Mouse (Mus musculus) spleen, postnatal 36 days (tissue): ENCODE measurements around the gene Lancl3.

Experiments used
- DNase-seq, 2 experiments: peaks; one replicate each; pipeline ENCODE4 v3.0.0; 2022; ENCODE audit warnings: low spot score in 2 of 2, mixed read lengths in 1 of 2

Gene Lancl3

DNA sequence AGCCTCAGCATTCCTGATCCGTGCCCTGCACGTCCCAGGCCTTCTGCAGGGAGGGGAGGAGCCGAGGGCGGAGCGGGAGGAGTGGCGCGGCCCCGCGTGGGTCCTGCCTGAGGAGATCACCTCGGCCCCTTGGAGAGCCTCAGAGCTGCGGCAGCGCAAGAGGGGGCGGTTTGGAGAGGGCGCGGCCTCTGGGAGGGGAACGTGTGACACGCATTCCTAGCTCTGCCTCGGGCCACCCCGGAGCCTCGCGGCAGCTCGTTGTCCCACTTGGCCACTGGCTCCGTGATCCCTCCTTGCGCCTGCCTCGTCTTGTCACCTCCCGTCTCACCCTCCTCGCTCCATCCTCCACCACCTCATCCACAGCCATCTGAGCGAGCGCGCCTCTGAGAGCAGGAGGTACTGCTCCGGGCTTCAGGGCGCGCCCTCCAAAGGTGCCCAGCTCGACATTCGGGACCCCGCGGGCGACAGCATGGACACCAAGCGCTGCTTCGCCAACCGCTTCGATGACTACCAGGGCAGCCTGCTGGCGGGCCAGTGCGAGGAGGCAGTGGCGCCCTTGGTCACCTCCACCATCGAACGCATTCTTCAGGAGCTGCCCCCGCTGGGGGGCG, at the start of gene Lancl3:
Lancl3 (plus strand) TSS at position 142 of the 611 bp plus-strand sequence.
- DNase-seq, result no peak

- DNase-seq, result no peak
Observed at GRCm38 (mm10) chrX:9179011-9179410, 20.7 kb upstream of the Lancl3 start.

DNA sequence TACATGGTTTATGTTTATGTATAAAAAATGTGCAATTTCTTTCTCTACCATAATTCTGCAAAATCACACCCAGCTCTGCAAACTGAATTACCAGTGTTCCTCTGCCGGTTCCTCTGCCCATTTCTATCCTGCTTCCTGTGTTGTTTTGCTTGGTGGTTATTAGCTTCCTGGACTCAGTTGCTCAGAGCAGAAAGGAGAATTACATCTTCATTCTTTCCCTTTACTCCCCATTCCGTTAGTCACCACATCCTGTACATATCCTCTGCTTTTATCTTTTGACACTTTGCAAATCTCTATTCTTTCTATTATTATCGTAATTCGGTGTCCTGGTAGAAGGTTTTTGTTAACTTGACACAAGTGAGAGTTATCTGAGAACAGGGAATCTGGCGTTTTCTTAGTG, 18.1 kb upstream of the Lancl3 start:
- no peak for DNase-seq

DNA sequence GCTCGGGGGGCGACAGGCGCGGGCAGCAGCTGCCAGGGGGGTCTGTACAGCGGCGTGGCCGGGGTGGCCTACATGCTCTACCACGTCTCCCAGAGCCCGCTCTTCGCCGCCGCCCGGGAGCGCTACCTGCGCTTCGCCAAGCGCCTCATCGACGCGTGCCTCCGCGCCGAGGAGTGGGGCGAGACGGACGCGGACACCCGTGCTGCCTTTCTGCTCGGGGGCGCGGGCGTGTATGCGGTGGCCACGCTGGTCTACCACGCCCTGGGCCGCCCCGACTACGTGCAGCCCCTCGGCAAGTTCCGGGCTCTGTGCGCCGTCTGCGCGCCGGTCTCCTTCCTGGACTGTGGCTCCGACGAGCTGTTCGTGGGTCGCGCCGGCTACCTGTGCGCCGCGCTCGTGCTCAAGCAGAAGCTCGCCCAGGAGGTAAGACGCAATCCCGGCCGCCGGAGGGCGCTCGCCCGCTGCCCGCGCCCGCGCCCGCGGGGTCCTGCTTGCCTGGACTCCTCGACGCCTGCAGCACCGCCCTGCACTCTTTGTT, 747 bp downstream of the Lancl3 start:
- DNase-seq, result peak; percentile 16 to 18

GRCm38 (mm10) chrX:9201954-9202353, 2.3 kb downstream of the Lancl3 start:
- no peak for DNase-seq

- DNase-seq, result no peak
Observed at GRCm38 (mm10) chrX:9202781-9203405, 3.2 kb downstream of the Lancl3 start.

DNA sequence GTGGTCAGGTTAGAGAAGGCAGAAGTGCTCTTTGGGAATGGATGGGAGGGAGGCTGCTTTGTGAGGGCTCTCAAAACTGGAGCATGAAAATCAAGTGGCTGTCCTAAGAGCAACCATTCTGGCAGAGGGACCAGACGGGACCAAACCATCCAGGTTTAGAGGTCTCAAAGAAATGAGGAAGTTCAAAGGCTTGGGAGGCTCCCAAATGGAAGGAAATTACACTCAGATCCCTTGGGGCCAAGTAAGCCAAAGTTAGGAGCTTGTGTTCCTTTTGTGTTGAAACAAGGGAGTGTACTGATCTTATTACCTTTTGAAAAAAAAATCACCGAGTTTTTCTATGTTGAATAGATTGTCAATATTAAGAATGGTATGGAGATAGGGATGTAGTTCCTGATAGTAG, 5.4 kb downstream of the Lancl3 start:
- no peak for DNase-seq

DNA sequence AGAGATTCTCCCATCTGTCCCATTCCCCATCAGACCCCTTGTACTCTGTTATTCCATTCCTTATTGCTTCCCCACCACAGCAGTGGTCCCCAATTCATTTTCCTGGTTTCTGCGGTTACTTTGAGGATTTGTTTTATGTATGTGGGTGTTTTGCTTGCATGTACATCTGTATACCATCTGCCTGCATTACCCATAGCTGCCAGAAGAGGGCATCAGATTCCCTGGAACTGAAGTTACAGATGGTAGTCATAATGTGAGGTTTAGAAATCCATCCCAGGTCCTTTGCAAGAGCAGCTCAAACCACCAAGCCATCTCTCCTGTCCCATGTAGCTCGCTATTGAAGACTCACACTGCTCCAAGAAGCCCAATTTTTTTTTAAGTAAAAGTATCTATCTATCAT, 16.5 kb downstream of the Lancl3 start:
- DNase-seq, result peak in 1 of 2 experiments; percentile 13

DNA sequence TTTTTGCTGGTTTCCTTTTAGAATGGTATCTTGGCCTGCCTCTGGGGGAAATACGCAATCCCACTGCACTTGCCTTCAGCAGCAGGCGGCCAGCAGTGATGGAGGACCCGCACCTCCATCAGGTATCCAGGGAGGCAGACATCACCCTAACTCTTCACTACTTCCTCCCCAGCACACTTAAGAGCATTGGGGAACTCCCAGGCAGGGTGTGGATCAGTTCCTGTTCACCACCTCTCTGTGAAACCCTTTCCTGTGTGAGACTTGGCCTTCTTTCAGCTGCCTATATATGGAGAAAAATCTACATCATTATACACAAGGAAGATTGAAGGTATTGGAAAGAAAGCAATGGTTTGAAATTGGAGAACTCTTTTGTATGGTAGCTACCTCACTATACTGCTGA, 19.9 kb downstream of the Lancl3 start:
- peak; percentile 54 to 59 for DNase-seq

DNA sequence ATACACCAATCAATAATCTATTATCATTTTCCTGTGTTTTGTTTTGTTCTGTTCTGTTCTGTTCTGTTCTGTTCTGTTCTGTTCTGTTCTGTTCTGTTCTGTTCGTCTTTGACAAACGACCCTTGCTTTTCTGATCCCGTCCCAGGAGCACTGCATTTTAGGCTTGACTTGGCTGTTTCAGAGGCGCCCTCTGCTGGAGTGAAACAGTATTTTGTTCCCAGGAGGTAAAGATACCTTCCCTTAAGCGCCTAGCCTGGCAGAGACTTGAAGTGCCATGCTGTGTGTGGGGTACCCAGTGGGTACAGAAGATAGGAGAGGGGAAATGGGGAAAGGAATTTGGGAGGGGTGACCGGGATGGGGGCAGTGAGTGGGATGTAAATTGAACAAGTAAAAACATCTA, 21.5 kb downstream of the Lancl3 start:
- DNase-seq, result peak; percentile 31 to 52

DNA sequence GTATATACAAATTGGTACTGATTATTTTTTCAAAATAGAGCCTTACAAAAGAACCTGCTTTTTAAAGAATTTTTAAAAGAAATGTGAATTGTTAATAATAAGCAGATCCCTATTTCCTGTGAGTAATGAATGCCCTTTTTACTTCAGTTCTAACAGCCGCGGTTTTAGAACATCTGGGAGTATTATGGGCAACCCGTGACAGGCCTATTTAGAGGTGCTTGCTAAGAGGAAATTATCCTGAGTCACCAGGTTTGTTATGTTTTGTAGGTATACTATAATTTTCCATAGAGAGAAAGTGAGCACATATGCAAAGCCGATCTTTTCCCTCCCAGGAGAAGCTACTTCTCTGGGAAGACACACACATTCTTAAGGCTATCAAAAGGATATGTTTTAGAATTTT, 22.0 kb downstream of the Lancl3 start:
- DNase-seq, result no peak

DNA sequence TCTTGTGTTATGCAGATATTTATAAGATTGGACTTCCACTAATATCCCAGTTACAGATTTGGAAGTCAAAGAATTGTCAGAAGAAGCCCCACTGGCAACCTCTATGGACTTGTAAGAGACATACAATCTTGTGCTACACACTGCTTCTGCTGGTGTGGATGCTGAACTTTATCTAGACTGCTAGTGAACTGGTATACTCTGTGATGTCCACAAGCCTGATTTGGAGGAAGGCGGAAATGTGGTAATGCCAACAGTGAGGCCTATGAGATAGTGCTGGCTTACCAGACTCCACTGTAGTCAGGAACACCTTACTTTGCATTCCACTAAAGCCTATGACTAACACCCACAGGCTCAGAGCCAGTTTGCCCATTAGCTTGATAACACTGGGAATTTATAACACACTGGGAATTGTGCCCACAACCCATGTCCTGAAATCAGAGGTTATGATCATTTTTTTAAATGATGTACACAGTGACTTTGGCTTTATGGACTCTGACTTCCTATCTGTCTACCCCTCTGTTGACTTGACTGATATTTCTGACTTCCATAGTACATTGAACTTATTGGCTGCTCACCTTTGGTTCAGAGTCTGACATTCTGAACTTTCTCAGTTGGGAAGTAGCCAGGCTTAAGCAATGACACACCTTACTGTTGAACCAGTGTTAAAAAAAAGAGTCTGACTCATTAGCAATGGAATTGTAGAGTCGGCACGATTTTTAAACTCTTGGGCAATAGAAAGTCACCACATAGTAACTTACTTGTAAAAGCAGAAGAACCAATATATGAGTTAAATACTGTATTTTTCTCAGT, 22.9 kb downstream of the Lancl3 start:
- no peak for DNase-seq

DNA sequence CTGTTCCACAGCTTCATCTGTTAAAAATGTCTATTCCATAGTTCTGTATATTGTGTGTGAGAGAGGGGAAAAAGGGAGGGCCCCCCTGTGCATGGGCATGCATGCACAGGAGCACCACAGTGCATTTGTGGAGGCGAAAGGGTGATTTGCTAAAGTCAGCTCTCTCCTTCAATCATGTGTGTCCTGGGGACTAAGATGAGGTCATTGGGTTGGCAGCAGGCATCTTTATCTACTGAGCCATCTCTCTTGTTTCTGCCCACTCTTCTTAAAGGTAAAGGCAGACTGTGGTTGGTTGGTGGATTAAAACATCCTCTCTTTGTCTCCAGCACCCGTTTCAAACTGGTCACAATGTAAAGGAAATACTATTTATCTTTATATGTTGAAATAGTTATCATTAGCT, 27.4 kb downstream of the Lancl3 start:
- no peak for DNase-seq

GRCm38 (mm10) chrX:9240737-9241591, 41.3 kb downstream of the Lancl3 start:
- no peak for DNase-seq

- no peak for DNase-seq
Observed at GRCm38 (mm10) chrX:9243381-9243864, 43.7 kb downstream of the Lancl3 start.

DNA sequence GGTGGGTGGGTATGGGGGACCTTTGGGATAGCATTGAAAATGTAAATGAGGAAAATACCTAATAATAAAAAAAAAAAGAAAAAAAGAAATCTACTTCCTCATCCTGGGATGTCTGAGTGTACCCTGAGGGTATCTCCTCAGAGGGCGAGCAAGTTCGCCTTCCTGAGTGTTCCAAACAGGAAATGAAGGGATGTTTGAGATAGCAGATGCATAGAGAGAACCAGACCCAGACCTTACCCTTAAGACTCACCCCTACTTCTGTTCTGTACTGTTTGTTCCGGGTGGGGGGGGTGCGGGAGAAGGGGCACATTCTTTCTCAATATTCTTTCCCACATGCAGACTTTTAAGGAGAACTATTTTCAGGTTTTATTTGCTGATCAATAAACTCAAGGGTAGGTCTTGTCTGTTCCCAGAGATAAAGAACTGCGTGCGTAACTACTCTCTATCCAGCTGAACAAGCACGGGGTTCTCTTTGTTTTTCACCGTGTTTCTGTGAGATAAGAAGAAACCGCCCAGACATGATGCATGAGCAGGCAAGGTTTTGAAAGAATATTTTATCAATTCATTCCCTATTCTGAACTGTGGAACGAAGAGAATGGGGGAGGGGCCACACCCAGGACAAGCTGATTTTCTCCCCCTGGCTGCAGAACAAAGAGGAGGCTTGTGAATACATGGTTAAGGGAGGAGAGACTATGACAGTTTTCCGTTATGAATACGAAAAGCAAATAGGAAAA, 45.1 kb downstream of the Lancl3 start:
- peak; percentile 7 to 29 for DNase-seq

- DNase-seq, result no peak
Observed at GRCm38 (mm10) chrX:9248911-9249310, 49.2 kb downstream of the Lancl3 start.

DNA sequence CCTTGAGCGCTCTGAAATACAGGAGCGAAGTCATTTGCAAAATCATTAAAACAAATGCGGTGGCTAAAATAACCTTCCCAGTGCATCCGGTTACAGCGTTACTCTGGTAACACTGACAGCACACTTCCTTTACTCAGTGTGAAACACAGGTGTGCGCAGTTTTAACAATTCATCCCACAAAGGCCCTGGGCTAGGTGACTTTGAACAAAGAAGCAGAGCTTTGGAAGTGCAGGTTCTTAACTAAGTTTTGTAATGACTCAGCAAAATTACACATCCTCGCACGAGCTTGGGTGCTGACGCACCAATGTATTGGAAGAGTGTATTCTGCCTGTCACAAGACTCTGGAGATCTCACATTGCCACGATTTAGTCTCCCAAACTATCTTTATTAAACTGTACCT, 54.3 kb downstream of the Lancl3 start:
- DNase-seq, result peak; percentile 3 to 8

DNA sequence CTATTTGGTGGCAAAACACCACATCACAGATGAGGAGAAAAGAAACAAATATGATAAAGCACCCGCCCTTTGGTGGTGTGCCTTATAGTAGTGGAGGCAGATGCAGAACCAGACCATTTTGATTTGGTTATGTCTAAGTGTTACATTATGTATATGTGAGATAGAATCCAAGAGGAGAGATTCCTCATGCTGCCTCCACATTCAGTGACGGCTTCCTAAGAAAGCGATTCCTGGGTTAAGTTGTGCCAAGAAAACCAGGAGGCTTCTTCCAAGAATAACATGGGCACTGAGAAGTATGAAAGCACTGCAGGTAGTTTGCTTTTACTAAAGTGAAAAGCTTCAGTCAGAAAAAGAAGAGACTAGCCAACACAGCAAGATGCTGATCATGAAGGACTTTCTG, 55.2 kb downstream of the Lancl3 start:
- no peak for DNase-seq

- DNase-seq, result peak in 1 of 2 experiments; percentile 13
Observed at GRCm38 (mm10) chrX:9256766-9257165, 57.1 kb downstream of the Lancl3 start, which contains the start of gene Gm14862. Gm14862 (minus strand) TSS chrX:9256899.

GRCm38 (mm10) chrX:9257831-9258230, 58.1 kb downstream of the Lancl3 start:
- DNase-seq, result no peak
